Mouse (Mus musculus): ENCODE data around the gene Rhbdd1.

DNA sequence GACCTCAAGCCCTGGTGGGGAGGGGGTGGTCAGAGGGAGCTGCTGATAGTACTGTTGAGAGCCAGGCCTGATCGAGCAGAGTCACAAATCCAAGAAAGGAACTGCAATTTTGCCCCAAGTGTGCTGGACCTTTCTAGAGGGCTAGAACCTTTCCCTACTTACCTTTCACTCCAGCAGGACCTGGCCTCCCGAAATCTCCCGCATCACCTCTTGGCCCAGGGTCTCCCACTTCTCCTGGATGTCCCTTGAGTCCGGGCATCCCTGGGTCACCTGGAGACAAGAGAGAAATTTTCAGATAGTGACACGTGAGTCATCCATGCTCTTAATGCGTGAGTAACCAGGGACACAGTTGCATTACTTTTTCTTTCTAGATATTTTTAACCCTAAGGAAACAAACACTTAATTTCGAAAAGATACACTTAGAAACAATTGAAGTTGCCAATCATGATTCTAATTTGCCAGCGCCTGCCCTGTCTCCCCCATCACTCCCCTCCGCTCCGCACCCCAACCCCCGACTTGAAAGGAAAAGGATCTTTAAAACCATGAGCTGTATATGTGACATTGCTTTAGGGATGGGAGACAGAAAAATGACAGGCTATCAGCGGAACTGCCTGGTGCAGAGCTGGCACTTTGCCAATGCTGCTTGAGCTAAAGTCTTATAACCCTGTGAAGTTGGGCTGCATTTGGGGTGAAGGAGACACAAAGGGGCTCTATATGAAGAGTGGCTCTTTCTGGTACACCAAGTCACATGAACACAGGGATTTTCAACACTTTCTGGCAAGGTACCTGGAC lies 163.6 kb downstream of the Rhbdd1 start:
- TF ChIP-seq CTCF (IDR thresholded peaks at IDR 0.05; ENCODE audit: control insufficient read depth, insufficient read depth, insufficient read length) (no peak), CEBPB (IDR thresholded peaks at IDR 0.05; ENCODE audit: low read depth) (no peak), MYOG (IDR thresholded peaks at IDR 0.05; ENCODE audit: control insufficient read depth, extremely low read depth, insufficient read length) (no peak), MYOD1 (IDR thresholded peaks at IDR 0.05; ENCODE audit: control insufficient read depth, insufficient read length, low read depth) (no peak), USF1 (IDR thresholded peaks at IDR 0.05; ENCODE audit: low read depth) (no peak)

All from C2C12 (cell line).